Mouse (Mus musculus) hindbrain, embryonic 11.5 days (tissue): Measurements from ENCODE around the gene U2af1. TPM values are rescaled to one million over a fixed set of nuclear protein-coding genes. Genes with fewer than 3 reads are reported as not detected.
"Not testable (repeated sequence)": the region's sequence is repeated elsewhere in the genome, so short reads cannot be mapped to it uniquely, and the experiment has no call there.

ENCODE experiments used
- ATAC-seq: fragments of 200-750 bp; cut with Nextera tagmentation; 2 replicates; pipeline ENCODE4 v1.8.0; 2017; ENCODE audit warnings: mild to moderate bottlenecking, moderate TSS enrichment, moderate library complexity; ENCODE audit not compliant: low FRiP score
- DNase-seq: peaks from one replicate; pipeline ENCODE4 v3.0.0-alpha.2; 2015; ENCODE audit warnings: low spot score
- H3K27ac ChIP-seq: fragments of 300-500 bp; sonication (generic); 2 replicates; pipeline ENCODE4 v1.5.1; 2014; ENCODE audit warnings: mild to moderate bottlenecking, low read depth, low read length
- H3K27me3 ChIP-seq: fragments of 300-500 bp; sonication (generic); 2 replicates; pipeline ENCODE4 v1.6.1; 2014; ENCODE audit warnings: mild to moderate bottlenecking, low read length, moderate library complexity, mixed read lengths; ENCODE audit not compliant: control insufficient read depth, insufficient read depth
- H3K36me3 ChIP-seq: fragments of 300-500 bp; sonication (generic); 2 replicates; pipeline ENCODE4 v1.6.1; 2014; ENCODE audit warnings: mild to moderate bottlenecking, low read length, moderate library complexity, mixed read lengths; ENCODE audit not compliant: control insufficient read depth, insufficient read depth
- H3K4me1 ChIP-seq: fragments of 300-500 bp; sonication (generic); replicated peaks from 2 replicates; pipeline ENCODE4 v1.6.1; 2014; ENCODE audit warnings: low read length, mixed read lengths; ENCODE audit not compliant: control insufficient read depth, insufficient read depth
- H3K4me2 ChIP-seq: fragments of 300-500 bp; sonication (generic); replicated peaks from 2 replicates; pipeline ENCODE4 v1.6.1; 2014; ENCODE audit warnings: mild to moderate bottlenecking, low read depth, low read length
- H3K4me3 ChIP-seq: fragments of 300-500 bp; sonication (generic); 2 replicates; pipeline ENCODE4 v1.5.1; 2014; ENCODE audit warnings: low read depth, low read length
- H3K9ac ChIP-seq: fragments of 300-500 bp; sonication (generic); 2 replicates; pipeline ENCODE4 v1.6.1; 2014; ENCODE audit warnings: low read depth, low read length
- H3K9me3 ChIP-seq: fragments of 300-500 bp; sonication (generic); 2 replicates; pipeline ENCODE4 v1.6.1; 2016; ENCODE audit warnings: low read length; ENCODE audit not compliant: control insufficient read depth
- WGBS: fragments of 180-500 bp; shearing (Covaris S2); extraction: QIAGEN DNeasy Blood & Tissue Kit; methylation state at CpG from one replicate; pipeline ENCODE4 v1.1.7; 2014; 5-methylcytosine and 5-hydroxymethylcytosine counted together
- polyA plus RNA-seq: library from polyadenylated mRNA; unstranded; fragments of >200 nt; fragmentation: Nextera tagmentation; extraction: Ambion mirVana; gene quantifications from 2 replicates; pipeline ENCODE4 v1.2.1, GENCODE M21; 2014

Gene U2af1
- 195 and 204 TPM in 2 replicates for polyA plus RNA-seq

GRCm38 (mm10) chr17:31658468-31659185, at the start of gene U2af1:
U2af1 (minus strand) TSS chr17:31658892.
- Histone ChIP-seq H3K4me3 (peak within 1 kb of the TSS; percentile 99), H3K9me3 (no peaks in the 10 kb centered on the region), H3K4me1 (peaks cover 2% of the 10 kb centered on the region; the same call in 1 of the 2 replicates), H3K9ac (peak within 1 kb of the TSS; percentile 94), H3K27me3 (no peaks in the 10 kb centered on the region), H3K27ac (peak within 1 kb of the TSS; percentile 82), H3K4me2 (peak within 1 kb of the TSS; percentile 78), H3K36me3 (peaks cover 7% of the 10 kb centered on the region; the same call in 1 of the 2 replicates)
- under 1% methylated on average over 67 of the region's 77 CpGs for WGBS
- DNase-seq (peak; percentile 99), ATAC-seq (peak; percentile 99)

- no peak for DNase-seq
- 75% methylated on average over 20 of the region's 20 CpGs for WGBS
- Histone ChIP-seq H3K4me1 (no peaks in the 10 kb centered on the region), H3K9me3 (no peaks in the 10 kb centered on the region), H3K4me2 (no peak overlapping the region), H3K9ac (no peak overlapping the region), H3K36me3 (no peaks in the 10 kb centered on the region), H3K27me3 (no peaks in the 10 kb centered on the region), H3K4me3 (no peak overlapping the region), H3K27ac (no peak overlapping the region)
- ATAC-seq = no peak
These were observed 46.8 kb upstream of the U2af1 start for GRCm38 (mm10) chr17:31705271-31706020.

DNA sequence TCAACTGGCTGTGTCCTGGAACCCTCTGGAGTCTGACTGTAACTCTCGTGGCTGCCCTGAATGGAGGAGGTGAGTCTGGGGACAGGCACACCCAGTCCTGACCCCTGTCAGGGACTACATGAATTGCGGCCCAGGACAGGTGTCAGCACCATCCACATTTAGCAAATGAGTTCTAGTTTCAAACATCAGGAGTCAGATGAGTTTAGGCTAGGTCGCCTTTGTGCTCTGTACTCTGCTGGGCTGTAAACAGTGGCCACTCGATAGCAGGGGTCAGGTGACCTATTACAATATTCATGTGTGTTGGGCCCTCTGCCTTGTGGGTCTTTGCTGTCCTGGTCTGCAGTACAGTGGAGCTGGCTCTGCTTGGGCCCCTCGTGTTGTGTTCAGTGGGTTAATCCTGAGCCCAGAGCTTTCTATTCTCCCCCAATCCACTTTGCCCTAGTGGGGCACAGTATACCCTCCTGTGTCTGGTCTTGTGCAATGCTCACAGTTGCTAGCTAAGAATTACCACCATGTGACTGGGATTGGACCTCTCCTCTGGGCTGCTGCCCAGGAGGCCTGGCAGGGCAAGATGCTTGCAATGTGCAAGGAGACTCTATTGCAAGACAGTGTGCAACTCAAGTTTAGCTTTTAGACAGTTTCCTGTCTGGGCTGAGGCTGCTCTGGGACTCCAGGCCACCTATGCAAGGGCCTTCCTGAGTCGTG, 44.7 kb upstream of the U2af1 start:
- Histone ChIP-seq H3K4me1 (no peaks in the 10 kb centered on the region), H3K36me3 (no peaks in the 10 kb centered on the region), H3K4me2 (no peak overlapping the region), H3K9ac (no peak overlapping the region), H3K27me3 (no peaks in the 10 kb centered on the region), H3K27ac (no peak overlapping the region), H3K4me3 (no peak overlapping the region), H3K9me3 (no peaks in the 10 kb centered on the region)
- DNase-seq (no peak), ATAC-seq (no peak)
- 86% methylated on average over 6 of the region's 6 CpGs for WGBS

DNA sequence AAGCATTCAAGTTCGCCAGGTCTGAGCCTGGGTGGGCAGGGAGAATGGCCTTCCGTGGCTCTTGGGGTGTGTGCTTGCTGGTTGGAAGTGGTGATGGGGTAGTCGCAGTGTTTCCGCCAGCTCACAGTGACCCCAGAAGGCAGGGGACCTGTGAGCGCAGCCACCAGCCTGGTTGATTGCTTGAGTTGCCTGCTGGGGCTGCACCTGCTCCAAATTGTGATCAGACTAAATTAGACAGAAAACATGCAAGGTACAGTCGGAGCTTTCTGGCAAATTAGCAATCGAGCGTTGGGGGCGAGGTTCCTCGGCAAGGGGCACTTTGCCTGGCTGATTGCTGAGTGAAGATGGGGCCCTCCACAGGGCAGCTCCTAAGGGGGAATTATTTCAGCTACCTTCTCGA, 39.7 kb upstream of the U2af1 start:
- DNase-seq (no peak), ATAC-seq (no peak)
- Histone ChIP-seq H3K4me2 (no peak overlapping the region), H3K9me3 (no peaks in the 10 kb centered on the region), H3K9ac (no peak overlapping the region), H3K36me3 (no peaks in the 10 kb centered on the region), H3K27me3 (no peaks in the 10 kb centered on the region), H3K27ac (no peak overlapping the region), H3K4me3 (no peak overlapping the region), H3K4me1 (0 out of 2 replicates have a peak, but pooled peaks cover 2% of the 10 kb centered on the region)
- 69% methylated on average over 11 of the region's 11 CpGs for WGBS

DNA sequence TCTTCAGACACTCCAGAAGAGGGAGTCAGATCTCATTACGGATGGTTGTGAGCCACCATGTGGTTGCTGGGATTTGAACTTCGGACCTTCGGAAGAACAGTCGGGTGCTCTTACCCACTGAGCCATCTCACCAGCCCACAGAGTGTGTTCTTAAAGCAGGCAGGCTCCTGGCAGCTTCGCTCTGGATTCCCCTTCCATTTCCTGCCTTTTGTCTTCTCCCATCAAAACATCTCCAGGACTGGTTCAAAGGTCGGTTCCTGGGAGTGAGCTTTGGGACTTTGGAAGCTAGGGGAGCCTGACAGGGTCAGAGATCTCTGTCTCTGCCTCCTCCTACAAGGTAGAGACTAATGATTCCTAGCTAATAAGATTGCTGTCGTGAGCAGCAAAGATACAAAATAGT, 36.7 kb upstream of the U2af1 start:
- not testable (repeated sequence) for H3K4me1 ChIP-seq, H3K9me3 ChIP-seq, H3K4me3 ChIP-seq, ATAC-seq, H3K27ac ChIP-seq, H3K9ac ChIP-seq, H3K36me3 ChIP-seq, DNase-seq, H3K27me3 ChIP-seq, H3K4me2 ChIP-seq
- 89% methylated on average over 7 of the region's 7 CpGs for WGBS

GRCm38 (mm10) chr17:31694949-31695348, 36.3 kb upstream of the U2af1 start:
- no peaks in the 10 kb centered on the region for H3K36me3 ChIP-seq
- no peaks in the 10 kb centered on the region for H3K27me3 ChIP-seq
- DNase-seq = no peak
- H3K9ac ChIP-seq = no peak overlapping the region
- no peak overlapping the region for H3K4me2 ChIP-seq
- H3K27ac ChIP-seq = no peak overlapping the region
- H3K4me3 ChIP-seq = no peak overlapping the region
- ATAC-seq = no peak
- no peaks in the 10 kb centered on the region for H3K9me3 ChIP-seq
- H3K4me1 ChIP-seq = 0 out of 2 replicates have a peak, but pooled peaks cover 3% of the 10 kb centered on the region
- WGBS = 83% methylated on average over 1 of the region's 1 CpGs

DNA sequence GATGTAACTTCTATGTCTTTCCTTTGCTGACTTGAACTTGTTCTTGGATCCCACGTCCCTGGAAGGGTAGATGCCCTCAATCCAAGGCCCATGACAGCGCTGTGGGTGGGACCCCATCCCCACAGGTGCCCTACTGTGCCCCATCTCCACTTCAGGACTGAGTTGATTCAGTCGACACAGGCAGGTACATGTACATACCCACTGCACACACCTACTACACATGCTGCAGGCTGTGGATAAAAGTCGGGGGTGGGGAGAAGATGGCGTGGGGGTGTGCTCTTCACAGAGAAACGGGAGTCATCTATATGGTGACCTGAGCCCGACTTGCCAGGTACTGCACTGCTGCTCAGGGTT, 35.3 kb upstream of the U2af1 start:
- H3K27me3 ChIP-seq = no peaks in the 10 kb centered on the region
- WGBS = 78% methylated on average over 7 of the region's 7 CpGs
- 0 out of 2 replicates have a peak, but pooled peaks cover 3% of the 10 kb centered on the region for H3K4me1 ChIP-seq
- H3K9me3 ChIP-seq = no peaks in the 10 kb centered on the region
- H3K4me3 ChIP-seq = no peak overlapping the region
- ATAC-seq = no peak
- H3K4me2 ChIP-seq = no peak overlapping the region
- H3K36me3 ChIP-seq = no peaks in the 10 kb centered on the region
- DNase-seq = no peak
- no peak overlapping the region for H3K27ac ChIP-seq
- no peak overlapping the region for H3K9ac ChIP-seq

DNA sequence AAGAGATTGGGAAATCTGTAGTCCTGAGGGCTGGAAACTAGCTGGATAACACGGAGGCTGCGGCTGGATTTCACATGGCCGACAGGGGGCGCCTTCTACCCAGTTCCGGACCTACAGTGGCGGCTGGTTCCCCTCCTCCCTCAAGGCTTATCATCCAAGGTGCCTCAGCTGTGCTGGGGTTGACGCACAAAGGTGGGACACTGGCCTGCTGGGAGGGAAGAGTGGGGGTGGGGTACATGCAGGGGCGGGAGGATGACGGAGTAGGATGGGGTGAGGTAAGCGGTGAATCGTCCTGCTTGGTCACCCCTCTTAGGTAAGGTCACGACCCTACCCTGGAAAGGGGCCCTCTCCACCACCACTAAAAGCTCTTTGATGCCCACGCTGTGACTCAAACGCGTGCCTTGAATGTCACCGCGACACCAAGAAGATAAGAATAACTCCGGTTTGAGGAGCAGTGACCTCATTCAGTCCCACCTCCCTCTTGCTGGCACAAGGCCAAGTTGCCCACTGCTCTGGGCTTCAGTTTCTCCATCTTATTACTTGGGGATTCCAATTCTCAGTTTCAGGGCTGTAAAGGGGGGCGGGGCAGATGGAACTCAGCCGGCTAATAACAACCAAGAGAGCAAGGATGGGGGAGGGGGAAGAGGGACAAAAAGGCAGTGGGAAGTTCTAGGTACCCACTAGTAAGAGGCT, 34.8 kb upstream of the U2af1 start:
- no peak overlapping the region for H3K9ac ChIP-seq
- H3K36me3 ChIP-seq = no peaks in the 10 kb centered on the region
- ATAC-seq (peak; percentile 82), DNase-seq (peak; percentile 86)
- H3K27me3 ChIP-seq = no peaks in the 10 kb centered on the region
- 0 out of 2 replicates have a peak, but pooled peaks cover 3% of the 10 kb centered on the region for H3K4me1 ChIP-seq
- H3K4me3 ChIP-seq = no peak overlapping the region
- 10% methylated on average over 20 of the region's 20 CpGs for WGBS
- no peaks in the 10 kb centered on the region for H3K9me3 ChIP-seq
- peak overlapping the region; percentile 14; the same call in 1 of the 2 replicates for H3K4me2 ChIP-seq
- H3K27ac ChIP-seq = no peak overlapping the region
